Mouse (Mus musculus) embryo, embryonic 11 days (tissue): ENCODE measurements around the gene Slc2a4.
A peak's percentile ranks its signal among the peaks of the same experiment; 100 is the strongest.

Experiments used
- DNase-seq: peaks from one replicate; pipeline ENCODE4 v3.0.0-alpha.2; 2015

Slc2a4 gene

GRCm38 (mm10) chr11:69948066-69948762 is at the start of gene Slc2a4:
Gene Slc2a4, minus strand, starts transcription at chr11:69948188.
- DNase-seq, result peak; percentile 99

- peak; percentile 93 for DNase-seq
These were observed 49.1 kb upstream of the Slc2a4 start for GRCm38 (mm10) chr11:69997070-69997509.

GRCm38 (mm10) chr11:69996161-69997061 is 48.4 kb upstream of the Slc2a4 start:
- peak; percentile 71 for DNase-seq

GRCm38 (mm10) chr11:69995391-69995960 is 47.5 kb upstream of the Slc2a4 start, which contains the start of gene Phf23:
Gene Phf23, plus strand, starts transcription at chr11:69995777.
- DNase-seq, result peak; percentile 98

GRCm38 (mm10) chr11:69994401-69995090 is 46.6 kb upstream of the Slc2a4 start:
- DNase-seq, result no peak

GRCm38 (mm10) chr11:69992932-69993331 is 44.9 kb upstream of the Slc2a4 start:
- DNase-seq, result no peak

- no peak for DNase-seq
These were observed 44.4 kb upstream of the Slc2a4 start for GRCm38 (mm10) chr11:69992396-69992795.

GRCm38 (mm10) chr11:69991711-69992110 is 43.7 kb upstream of the Slc2a4 start:
- no peak for DNase-seq

- DNase-seq, result peak; percentile 98
These were observed 43.1 kb upstream of the Slc2a4 start, which contains the start of gene Gabarap for GRCm38 (mm10) chr11:69990850-69991691. Gene Gabarap, plus strand, starts transcription at chr11:69991143.

GRCm38 (mm10) chr11:69989949-69990348 is 42.0 kb upstream of the Slc2a4 start:
- no peak for DNase-seq

GRCm38 (mm10) chr11:69984431-69984830 is 36.4 kb upstream of the Slc2a4 start:
- DNase-seq, result no peak

GRCm38 (mm10) chr11:69983377-69983776 is 35.4 kb upstream of the Slc2a4 start:
- DNase-seq, result no peak

GRCm38 (mm10) chr11:69982877-69983276 is 34.9 kb upstream of the Slc2a4 start:
- DNase-seq, result no peak

- DNase-seq, result no peak
These were observed 34.2 kb upstream of the Slc2a4 start, which contains the start of gene Elp5 for GRCm38 (mm10) chr11:69982225-69982624. Gene Elp5, minus strand, starts transcription at chr11:69982517.

- peak; percentile 41 for DNase-seq
These were observed 33.3 kb upstream of the Slc2a4 start, which contains the start of gene Ctdnep1 for GRCm38 (mm10) chr11:69981141-69981762. Gene Ctdnep1, plus strand, starts transcription at chr11:69981156.

GRCm38 (mm10) chr11:69980196-69981140 is 32.5 kb upstream of the Slc2a4 start:
- peak; percentile 98 for DNase-seq

GRCm38 (mm10) chr11:69979827-69980195 is 31.8 kb upstream of the Slc2a4 start:
- DNase-seq, result no peak

GRCm38 (mm10) chr11:69976271-69976670 is 28.3 kb upstream of the Slc2a4 start:
- no peak for DNase-seq

- no peak for DNase-seq
These were observed 26.9 kb upstream of the Slc2a4 start for GRCm38 (mm10) chr11:69974907-69975306.

GRCm38 (mm10) chr11:69970775-69971174 is 22.8 kb upstream of the Slc2a4 start:
- no peak for DNase-seq
